Mouse (Mus musculus) embryonic facial prominence, embryonic 13.5 days (tissue): ENCODE results near the gene Nop56. TPM values are rescaled to one million over a fixed set of nuclear protein-coding genes. Genes with fewer than 3 reads are reported as not detected.
A peak's percentile ranks its signal among the peaks of the same experiment; 100 is the strongest.

Experiments used
- ATAC-seq: fragments of 200-750 bp; cut with Nextera tagmentation; 2 replicates; pipeline ENCODE4 v1.8.0; 2017; ENCODE audit warnings: low read depth; ENCODE audit not compliant: insufficient number of reproducible peaks, insufficient read depth, low FRiP score, low TSS enrichment
- H3K27ac ChIP-seq: fragments of 300-500 bp; sonication (generic); 2 replicates; pipeline ENCODE4 v1.5.1; 2015; ENCODE audit warnings: moderate library complexity, mild to moderate bottlenecking, inconsistent platforms
- H3K27me3 ChIP-seq: fragments of 300-500 bp; sonication (generic); 2 replicates; pipeline ENCODE4 v1.6.1; 2015; ENCODE audit warnings: mild to moderate bottlenecking, inconsistent platforms
- H3K36me3 ChIP-seq: fragments of 300-500 bp; sonication (generic); 2 replicates; pipeline ENCODE4 v1.6.1; 2015; ENCODE audit warnings: mild to moderate bottlenecking, inconsistent platforms
- H3K4me1 ChIP-seq: fragments of 300-500 bp; sonication (generic); 2 replicates; pipeline ENCODE4 v1.6.1; 2015; ENCODE audit warnings: inconsistent platforms
- H3K4me2 ChIP-seq: fragments of 300-500 bp; sonication (generic); 2 replicates; pipeline ENCODE4 v1.6.1; 2015; ENCODE audit warnings: moderate library complexity, mild to moderate bottlenecking, inconsistent platforms
- H3K4me3 ChIP-seq: fragments of 300-500 bp; sonication (generic); 2 replicates; pipeline ENCODE4 v1.5.1; 2015; ENCODE audit warnings: mild to moderate bottlenecking, inconsistent platforms
- H3K9ac ChIP-seq: fragments of 300-500 bp; sonication (generic); 2 replicates; pipeline ENCODE4 v1.6.1; 2015; ENCODE audit warnings: mild to moderate bottlenecking, inconsistent platforms
- H3K9me3 ChIP-seq: fragments of 300-500 bp; sonication (generic); 2 replicates; pipeline ENCODE4 v1.6.1; 2016; ENCODE audit warnings: inconsistent platforms
- WGBS: fragments of 180-500 bp; shearing (Covaris S2); methylation state at CpG from one replicate; pipeline ENCODE4 v1.1.7; 2015; ENCODE audit warnings: mixed read lengths; 5-methylcytosine and 5-hydroxymethylcytosine counted together
- polyA plus RNA-seq: library from polyadenylated mRNA; unstranded; fragments of >200 nt; fragmentation: Nextera tagmentation; extraction: Ambion mirVana; gene quantifications from 2 replicates; pipeline ENCODE4 v1.2.1, GENCODE M21; 2015

Gene Nop56
- polyA plus RNA-seq, 1 experiment from 2014 or later = 300 TPM

DNA sequence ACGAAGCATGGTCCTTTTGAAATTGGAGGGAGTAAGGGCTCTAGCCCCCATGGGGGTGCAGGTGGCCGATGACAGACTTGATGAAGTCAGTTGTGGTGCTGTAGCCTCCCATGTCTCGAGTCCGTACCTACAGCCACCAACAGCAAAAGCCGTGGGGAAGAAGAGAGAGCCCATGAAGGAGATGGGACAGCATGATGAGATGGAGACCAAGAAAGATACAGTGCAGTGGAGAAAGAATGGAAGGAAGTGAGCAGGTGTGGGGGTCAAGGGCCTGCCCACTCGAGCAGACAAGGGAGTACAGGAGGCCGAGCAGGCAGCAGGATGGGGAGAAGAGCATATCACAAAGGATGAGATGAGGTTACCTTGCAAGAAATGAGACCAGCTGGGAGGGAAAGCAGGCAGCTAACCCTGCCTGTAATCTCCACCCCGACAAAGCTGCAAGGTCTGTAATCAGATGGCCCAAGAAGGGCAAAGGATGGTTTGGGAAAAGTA, 5.4 kb downstream of the Nop56 start:
- Histone ChIP-seq H3K27ac (no peak overlapping the region), H3K36me3 (peaks cover 62% of the 10 kb centered on the region)
- WGBS = 36% methylated on average over 8 of the region's 8 CpGs

DNA sequence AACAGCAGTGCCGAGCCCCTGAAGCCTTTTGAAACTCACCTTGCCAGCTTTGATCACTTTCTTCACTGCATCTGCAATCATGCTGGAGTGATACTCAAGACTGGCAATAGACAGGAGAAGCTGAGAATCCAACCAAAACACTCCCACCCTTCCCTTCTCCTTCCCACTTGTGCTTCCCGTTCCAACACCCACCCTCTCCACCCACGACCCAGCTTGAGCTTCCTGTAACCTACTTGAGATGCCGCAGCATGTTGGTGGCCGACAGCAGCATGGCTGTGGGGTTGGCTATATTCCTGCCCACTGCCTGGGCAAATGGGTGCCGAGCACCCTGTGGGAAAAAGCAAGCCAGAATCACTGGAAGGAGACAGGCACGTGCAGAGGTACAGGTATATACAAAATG, 6.0 kb downstream of the Nop56 start:
- no peak overlapping the region for H3K4me2 ChIP-seq
- peaks cover 62% of the 10 kb centered on the region for H3K36me3 ChIP-seq
- 61% methylated on average over 7 of the region's 7 CpGs for WGBS

More for the DNA sequence above, 5.4 kb downstream of the Nop56 start:
- no peak overlapping the region for H3K4me3 ChIP-seq
- H3K9me3 ChIP-seq = no peaks in the 10 kb centered on the region
- no peak for ATAC-seq
- peaks cover 35% of the 10 kb centered on the region for H3K4me1 ChIP-seq
- H3K9ac ChIP-seq = no peak overlapping the region
- H3K27me3 ChIP-seq = no peaks in the 10 kb centered on the region
- H3K4me2 ChIP-seq = no peak overlapping the region

DNA sequence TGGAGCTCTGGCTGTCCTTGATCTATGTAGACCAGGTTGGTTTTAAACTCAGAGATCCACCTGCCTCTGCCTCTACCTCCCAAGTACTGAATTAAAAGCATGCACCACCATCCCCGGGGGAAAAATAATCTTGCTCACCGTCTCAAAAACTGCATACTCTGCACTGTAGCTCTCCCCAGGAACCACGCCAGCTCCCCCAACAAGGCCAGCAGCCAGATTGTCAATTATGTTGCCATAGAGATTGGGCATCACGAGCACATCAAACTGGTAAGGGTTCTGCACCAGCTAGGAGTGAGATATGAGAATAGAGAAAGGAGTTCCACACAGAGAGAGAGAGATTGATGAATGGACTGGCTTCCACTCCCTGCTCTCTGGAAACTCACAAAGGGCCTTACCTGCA, 6.6 kb downstream of the Nop56 start:
- no peak for ATAC-seq
- H3K4me2 ChIP-seq = no peak overlapping the region
- H3K4me3 ChIP-seq = no peak overlapping the region
- H3K27me3 ChIP-seq = no peaks in the 10 kb centered on the region
- H3K27ac ChIP-seq = no peak overlapping the region
- H3K9ac ChIP-seq = no peak overlapping the region
- 67% methylated on average over 4 of the region's 4 CpGs for WGBS
- H3K4me1 ChIP-seq = peaks cover 34% of the 10 kb centered on the region
- no peaks in the 10 kb centered on the region for H3K9me3 ChIP-seq
- H3K36me3 ChIP-seq = peaks cover 56% of the 10 kb centered on the region

More for the DNA sequence above, 6.0 kb downstream of the Nop56 start:
- no peak for ATAC-seq
- Histone ChIP-seq H3K9ac (no peak overlapping the region), H3K27me3 (no peaks in the 10 kb centered on the region), H3K9me3 (no peaks in the 10 kb centered on the region), H3K4me1 (peaks cover 35% of the 10 kb centered on the region), H3K27ac (no peak overlapping the region), H3K4me3 (no peak overlapping the region)

DNA sequence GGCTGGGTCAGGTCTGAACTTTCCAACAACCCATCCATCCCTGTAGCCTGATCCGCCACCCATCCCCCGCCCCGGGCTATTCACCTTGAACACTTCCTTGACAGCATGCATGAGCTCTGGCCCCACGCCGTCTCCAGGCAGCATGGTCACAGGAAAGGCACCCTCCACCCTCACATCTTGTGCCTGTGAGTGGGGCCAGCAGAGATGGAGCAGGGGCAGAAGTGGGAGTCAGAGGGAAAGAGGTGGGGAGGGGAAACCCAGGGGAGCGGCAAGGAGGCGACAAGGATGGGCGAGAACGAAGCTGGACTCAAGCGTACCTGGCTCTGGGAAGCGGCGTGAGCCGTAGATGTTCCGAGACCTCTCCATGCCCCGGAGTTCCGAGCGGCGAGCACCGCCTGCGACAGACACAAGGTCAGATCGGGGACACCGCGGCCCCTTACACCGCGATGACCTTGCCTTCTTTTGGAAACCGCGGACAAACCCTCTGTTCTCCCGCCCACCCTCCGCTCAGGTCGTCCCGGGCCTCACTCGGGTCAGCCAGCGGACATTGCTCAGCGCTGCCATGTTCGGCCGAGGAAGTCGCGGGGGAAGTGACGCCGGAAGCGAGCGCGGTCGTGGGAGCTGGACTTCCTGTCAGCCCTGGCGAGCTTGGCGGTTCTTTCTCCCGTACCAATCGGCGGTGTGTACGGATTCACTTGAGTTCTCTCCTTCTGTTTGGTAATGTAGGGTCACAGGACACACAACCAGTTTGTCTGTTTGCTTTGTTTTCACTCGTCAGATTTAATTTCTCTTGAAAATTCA, 9.8 kb downstream of the Nop56 start, which contains the start of gene Idh3b:
Gene Idh3b (minus strand): TSS at position 694 of the 801 bp plus-strand sequence.
- Histone ChIP-seq H3K36me3 (peaks cover 26% of the 10 kb centered on the region), H3K4me2 (peak within 1 kb of the TSS; percentile 97), H3K9ac (peak within 1 kb of the TSS; percentile 89), H3K4me1 (peaks cover 20% of the 10 kb centered on the region), H3K4me3 (peak within 1 kb of the TSS; percentile 91), H3K9me3 (no peaks in the 10 kb centered on the region), H3K27ac (peak within 1 kb of the TSS; percentile 57), H3K27me3 (no peaks in the 10 kb centered on the region)
- ATAC-seq = peak; percentile 80
- under 1% methylated on average over 51 of the region's 51 CpGs for WGBS

DNA sequence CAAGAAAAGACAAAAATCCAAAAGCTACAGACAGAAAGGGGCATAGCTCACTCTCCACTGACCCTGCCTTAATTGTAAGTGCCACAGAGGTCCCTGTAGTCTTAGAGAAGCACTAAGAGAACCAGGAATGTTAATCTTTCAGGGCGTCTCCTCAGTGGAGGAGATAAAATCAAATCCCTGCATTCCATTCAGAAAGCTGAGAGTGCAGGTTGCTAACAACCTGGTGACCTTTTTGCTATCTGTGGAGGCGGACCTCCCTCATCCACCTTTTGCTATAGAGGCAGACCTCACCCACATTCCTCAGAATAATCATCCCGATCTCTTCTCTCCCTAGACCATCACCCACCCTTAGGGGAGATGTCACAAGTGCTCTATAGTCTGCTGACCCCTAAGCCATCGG, 14.9 kb downstream of the Nop56 start:
- no peak for ATAC-seq
- no peaks in the 10 kb centered on the region for H3K27me3 ChIP-seq

DNA sequence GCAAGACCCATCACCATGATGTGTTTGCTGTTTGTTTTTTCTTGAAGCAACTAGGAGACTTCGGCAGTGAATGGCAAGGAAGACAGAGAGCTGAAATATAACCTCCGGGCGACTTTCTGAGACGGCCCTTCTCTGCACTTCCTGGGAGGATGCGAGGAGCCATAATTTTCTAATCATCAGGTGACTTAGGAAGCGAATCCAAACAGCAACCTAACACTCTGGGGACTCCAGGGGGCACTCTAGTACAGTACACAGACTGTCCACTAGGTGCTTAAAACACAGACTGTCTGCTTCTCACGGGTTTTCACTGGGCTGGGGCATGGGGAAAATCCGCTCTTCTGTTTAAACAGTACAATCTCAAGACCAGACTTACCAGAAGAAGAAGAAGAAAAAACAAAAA, 17.2 kb downstream of the Nop56 start:
- H3K4me2 ChIP-seq = no peak overlapping the region; the same call in 1 of the 2 replicates
- H3K36me3 ChIP-seq = no peaks in the 10 kb centered on the region
- H3K4me1 ChIP-seq = peaks cover 28% of the 10 kb centered on the region
- no peak overlapping the region for H3K9ac ChIP-seq
- H3K4me3 ChIP-seq = no peak overlapping the region
- H3K27me3 ChIP-seq = peaks cover 5% of the 10 kb centered on the region
- 7% methylated on average over 8 of the region's 8 CpGs for WGBS
- ATAC-seq = 0 out of 2 replicates have a peak, but pooled peaks have one; percentile 8
- no peaks in the 10 kb centered on the region for H3K9me3 ChIP-seq
- H3K27ac ChIP-seq = no peak overlapping the region

More for the DNA sequence above, 14.9 kb downstream of the Nop56 start:
- Histone ChIP-seq H3K27ac (no peak overlapping the region), H3K4me1 (peaks cover 24% of the 10 kb centered on the region), H3K9ac (no peak overlapping the region), H3K36me3 (no peaks in the 10 kb centered on the region), H3K4me2 (no peak overlapping the region), H3K4me3 (no peak overlapping the region), H3K9me3 (no peaks in the 10 kb centered on the region)
- WGBS = 48% methylated on average over 4 of the region's 4 CpGs

DNA sequence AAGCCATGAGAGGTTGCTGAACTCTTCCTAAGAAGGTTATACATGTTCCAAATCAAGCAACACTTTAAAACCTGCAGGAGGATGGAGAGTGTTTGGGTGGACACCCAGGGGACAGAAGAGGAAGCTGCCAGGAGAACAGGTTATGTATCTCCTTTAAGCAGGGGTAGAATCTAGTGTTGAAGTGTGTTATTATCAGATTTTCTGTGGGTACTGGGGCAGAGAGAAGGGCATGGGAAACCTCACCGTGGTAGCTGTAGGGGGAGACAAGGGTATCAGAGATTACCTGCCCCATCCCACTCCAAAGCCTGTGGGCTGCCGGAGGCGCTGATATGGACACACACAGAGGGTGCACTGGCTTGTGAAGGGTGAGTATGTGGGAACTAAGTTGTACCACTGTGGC, 18.8 kb downstream of the Nop56 start:
- H3K4me3 ChIP-seq = no peak overlapping the region
- H3K27me3 ChIP-seq = peaks cover 13% of the 10 kb centered on the region
- no peak overlapping the region for H3K9ac ChIP-seq
- 42% methylated on average over 3 of the region's 3 CpGs for WGBS
- H3K9me3 ChIP-seq = no peaks in the 10 kb centered on the region
- no peak for ATAC-seq
- peak overlapping the region; percentile 76 for H3K4me2 ChIP-seq
- H3K36me3 ChIP-seq = peaks cover 3% of the 10 kb centered on the region; the same call in 1 of the 2 replicates
- H3K27ac ChIP-seq = no peak overlapping the region
- peaks cover 41% of the 10 kb centered on the region for H3K4me1 ChIP-seq

DNA sequence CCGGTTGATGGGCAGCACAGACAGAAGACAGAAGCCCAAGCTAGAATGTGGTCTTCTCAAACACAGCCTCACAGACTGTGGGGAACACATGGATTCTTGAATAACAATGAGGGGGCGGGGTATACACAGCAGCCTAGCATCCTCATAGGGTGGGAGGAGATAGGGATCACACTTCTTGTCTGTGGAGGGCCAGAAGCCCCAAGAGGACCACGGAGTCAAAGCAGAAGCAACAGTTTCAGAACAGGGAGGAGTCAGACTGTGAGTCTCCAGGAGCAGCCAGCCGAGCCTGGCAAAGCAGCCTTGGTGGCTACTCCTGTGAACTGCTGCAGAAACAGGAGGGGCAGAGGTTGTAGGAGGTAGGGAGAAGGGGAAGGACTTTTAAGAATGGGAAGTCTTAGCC, 19.3 kb downstream of the Nop56 start:
- H3K27me3 ChIP-seq = peaks cover 14% of the 10 kb centered on the region
- no peaks in the 10 kb centered on the region for H3K9me3 ChIP-seq
- H3K4me3 ChIP-seq = peak overlapping the region; percentile 12
- no peak overlapping the region for H3K27ac ChIP-seq
- peak; percentile 59; the same call in 1 of the 2 replicates for ATAC-seq
- H3K36me3 ChIP-seq = peaks cover 8% of the 10 kb centered on the region
- peaks cover 43% of the 10 kb centered on the region for H3K4me1 ChIP-seq
- H3K9ac ChIP-seq = no peak overlapping the region
- peak overlapping the region; percentile 76 for H3K4me2 ChIP-seq
- WGBS = 3% methylated on average over 4 of the region's 4 CpGs

DNA sequence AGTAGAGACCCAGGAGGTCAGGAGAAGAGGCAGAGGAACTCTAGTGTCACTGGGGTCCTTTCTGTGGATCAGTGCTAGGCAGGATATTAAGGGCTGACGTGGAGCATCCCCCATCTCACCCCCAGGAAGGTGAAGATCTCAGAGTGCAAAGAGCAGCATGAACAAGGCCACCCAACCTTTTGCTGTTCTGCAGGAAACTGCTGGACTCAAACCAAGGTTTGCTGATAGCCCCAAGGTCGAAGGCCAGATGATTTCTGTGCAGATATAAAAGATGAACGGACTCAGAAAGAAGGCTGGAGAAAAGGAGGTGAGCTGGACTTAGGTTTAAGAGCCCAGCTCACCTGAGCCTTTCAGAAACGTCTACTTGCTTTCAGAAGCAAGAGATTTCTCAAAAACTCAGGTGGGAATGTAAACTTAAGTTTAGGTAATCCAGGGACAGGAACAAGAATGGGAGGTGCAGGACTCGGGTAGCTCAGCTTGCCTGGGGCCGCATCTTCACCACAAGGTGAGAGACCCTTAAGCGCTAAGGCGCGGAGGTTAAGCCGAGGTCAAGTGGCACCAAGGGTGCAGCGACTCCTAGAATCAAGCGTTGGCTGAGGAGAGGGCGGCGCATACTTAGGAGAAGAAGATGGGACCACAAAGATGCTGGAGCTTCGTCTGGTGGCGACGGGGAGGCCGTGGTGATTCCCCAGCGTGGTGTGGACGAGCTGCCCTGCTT, 20.1 kb downstream of the Nop56 start:
- no peak; the same call in 1 of the 2 replicates for ATAC-seq
- no peaks in the 10 kb centered on the region for H3K9me3 ChIP-seq
- H3K36me3 ChIP-seq = peaks cover 16% of the 10 kb centered on the region
- peak overlapping the region; percentile 69 for H3K4me3 ChIP-seq
- peak overlapping the region; percentile 84 for H3K9ac ChIP-seq
- H3K27ac ChIP-seq = peak overlapping the region; percentile 72
- peaks cover 14% of the 10 kb centered on the region for H3K27me3 ChIP-seq
- WGBS = 8% methylated on average over 20 of the region's 20 CpGs
- peaks cover 43% of the 10 kb centered on the region for H3K4me1 ChIP-seq
- H3K4me2 ChIP-seq = peak overlapping the region; percentile 76

DNA sequence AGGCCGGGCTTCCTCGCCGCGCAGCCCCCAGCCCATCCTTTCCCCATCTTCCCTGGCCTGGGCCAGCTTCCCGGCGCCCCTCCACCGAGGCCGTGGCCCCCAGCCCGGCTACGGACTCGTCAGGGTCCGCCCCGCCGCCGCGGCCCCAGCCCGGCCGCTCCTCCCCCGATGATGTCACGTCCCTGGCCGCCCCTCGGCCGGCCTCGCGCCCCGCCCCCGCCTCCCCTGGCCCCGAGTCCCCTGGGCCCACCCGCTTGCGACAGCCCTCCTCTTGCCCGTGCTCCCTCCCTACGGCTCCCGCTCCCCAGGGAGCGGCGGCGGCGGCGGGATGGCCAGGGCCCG, 20.7 kb downstream of the Nop56 start, which contains the start of gene Ebf4:
Gene Ebf4 (plus strand): TSS at position 234 of the 342 bp plus-strand sequence.
- under 1% methylated on average over 34 of the region's 39 CpGs for WGBS
- peak within 1 kb of the TSS; percentile 69 for H3K4me3 ChIP-seq
- H3K36me3 ChIP-seq = peaks cover 20% of the 10 kb centered on the region
- peak; percentile 45 for ATAC-seq
- H3K27ac ChIP-seq = peak within 1 kb of the TSS; percentile 72
- H3K4me2 ChIP-seq = peak within 1 kb of the TSS; percentile 76
- H3K4me1 ChIP-seq = peaks cover 43% of the 10 kb centered on the region
- peak within 1 kb of the TSS; percentile 84 for H3K9ac ChIP-seq
- peaks cover 14% of the 10 kb centered on the region for H3K27me3 ChIP-seq
- H3K9me3 ChIP-seq = no peaks in the 10 kb centered on the region

DNA sequence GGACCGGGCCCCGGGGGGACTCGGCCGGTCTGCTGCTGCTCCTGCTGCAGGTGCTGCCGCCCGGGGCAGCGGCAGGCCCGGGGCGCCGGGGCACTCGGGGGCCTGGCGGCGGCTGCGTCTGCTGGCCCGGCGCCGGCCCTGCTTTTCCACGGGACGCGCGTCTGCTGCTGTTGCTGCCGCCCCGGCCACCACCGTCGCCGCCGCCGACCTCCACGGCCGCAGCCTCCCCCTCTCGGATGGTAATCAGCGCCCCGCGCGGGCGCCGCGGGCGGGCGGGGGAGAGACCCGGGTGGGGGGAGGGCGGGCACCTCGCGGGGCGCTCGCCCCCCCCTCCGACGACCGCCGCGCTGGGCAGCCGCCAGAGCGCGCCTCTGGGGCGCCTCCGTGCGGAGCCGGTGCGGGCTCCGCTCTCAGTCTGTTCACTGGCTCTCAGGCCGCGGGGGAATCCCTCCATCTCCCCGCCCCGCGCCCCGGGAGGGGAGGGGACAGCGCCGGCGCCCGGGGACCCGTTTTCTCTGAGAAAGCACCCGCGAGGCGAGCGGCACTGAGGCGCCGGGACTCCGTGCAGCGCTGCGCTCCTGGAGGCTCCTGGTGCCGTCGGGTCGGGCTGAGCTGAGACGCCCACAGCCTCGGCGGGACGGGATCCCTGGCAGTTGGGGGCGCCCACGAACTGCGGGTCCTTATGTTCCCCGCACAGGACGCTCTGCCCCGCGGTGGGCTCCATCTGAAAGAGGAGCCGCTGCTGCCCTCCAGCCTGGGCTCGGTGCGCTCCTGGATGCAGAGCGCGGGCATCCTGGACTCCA, 21.3 kb downstream of the Nop56 start:
- peaks cover 22% of the 10 kb centered on the region for H3K36me3 ChIP-seq
- H3K4me3 ChIP-seq = peak overlapping the region; percentile 69
- H3K4me2 ChIP-seq = peak overlapping the region; percentile 76
- peaks cover 14% of the 10 kb centered on the region for H3K27me3 ChIP-seq
- H3K9me3 ChIP-seq = no peaks in the 10 kb centered on the region
- WGBS = under 1% methylated on average over 40 of the region's 99 CpGs
- ATAC-seq = peak; percentile 53
- H3K4me1 ChIP-seq = peaks cover 45% of the 10 kb centered on the region
- H3K9ac ChIP-seq = peak overlapping the region; percentile 84
- peak overlapping the region; percentile 72 for H3K27ac ChIP-seq
